Mouse (Mus musculus) lung, postnatal 0 days (tissue): ENCODE measurements around the gene Spry1. TPM values are rescaled to one million over a fixed set of nuclear protein-coding genes. Genes with fewer than 3 reads are reported as not detected.

Experiments used
- ATAC-seq: fragments of 200-750 bp; cut with Nextera tagmentation; 2 replicates; pipeline ENCODE4 v1.8.0; 2017; ENCODE audit warnings: moderate library complexity
- DNase-seq: peaks from one replicate; pipeline ENCODE4 v3.0.0-alpha.2; 2016; ENCODE audit warnings: low spot score
- H3K27ac ChIP-seq: fragments of 300-500 bp; sonication (generic); 2 replicates; pipeline ENCODE4 v1.5.1; 2014; ENCODE audit warnings: antibody characterized with exemption, mild to moderate bottlenecking, low read length, mixed read lengths
- H3K27me3 ChIP-seq: fragments of 300-500 bp; sonication (generic); replicated peaks from 2 replicates; pipeline ENCODE4 v1.6.1; 2014; ENCODE audit warnings: low read length, mixed read lengths; ENCODE audit not compliant: insufficient read depth
- H3K36me3 ChIP-seq: fragments of 300-500 bp; sonication (generic); 2 replicates; pipeline ENCODE4 v1.6.1; 2014; ENCODE audit warnings: low read length, mixed read lengths; ENCODE audit not compliant: insufficient read depth
- H3K4me1 ChIP-seq: fragments of 300-500 bp; sonication (generic); 2 replicates; pipeline ENCODE4 v1.6.1; 2014; ENCODE audit warnings: antibody characterized with exemption, low read depth, low read length, mixed read lengths; ENCODE audit not compliant: insufficient read depth
- H3K4me2 ChIP-seq: fragments of 300-500 bp; sonication (generic); replicated peaks from 2 replicates; pipeline ENCODE4 v1.6.1; 2014; ENCODE audit warnings: low read depth, mild to moderate bottlenecking, low read length, moderate library complexity, mixed read lengths
- H3K4me3 ChIP-seq: fragments of 300-500 bp; sonication (generic); 2 replicates; pipeline ENCODE4 v1.5.1; 2014; ENCODE audit warnings: low read depth, low read length
- H3K9ac ChIP-seq: fragments of 300-500 bp; sonication (generic); replicated peaks from 2 replicates; pipeline ENCODE4 v1.6.1; 2014; ENCODE audit warnings: low read depth, mild to moderate bottlenecking
- H3K9me3 ChIP-seq: fragments of 300-500 bp; sonication (generic); 2 replicates; pipeline ENCODE4 v1.6.1; 2016; ENCODE audit warnings: low read length, mixed read lengths
- CTCF ChIP-seq: IDR thresholded peaks from 2 replicates; pipeline ENCODE4 v1.5.1; 2016; ENCODE audit warnings: antibody characterized with exemption, mild to moderate bottlenecking
- EP300 ChIP-seq: IDR thresholded peaks from 2 replicates; pipeline ENCODE4 v1.6.1; 2016; ENCODE audit warnings: antibody characterized with exemption, mild to moderate bottlenecking, control low read depth
- WGBS: fragments of 180-500 bp; shearing (Covaris S2); extraction: QIAGEN DNeasy Blood & Tissue Kit; methylation state at CpG from one replicate; pipeline ENCODE4 v1.1.7; 2014; 5-methylcytosine and 5-hydroxymethylcytosine counted together
- polyA plus RNA-seq: library from polyadenylated mRNA; unstranded; fragments of >200 nt; fragmentation: Nextera tagmentation; extraction: Ambion mirVana; gene quantifications from 2 replicates; pipeline ENCODE4 v1.2.1, GENCODE M21; 2015

Spry1 gene
- polyA plus RNA-seq, 1 experiment from 2014 or later = 23.3 TPM

GRCm38 (mm10) chr3:37640162-37640721, 495 bp downstream of the Spry1 start:
- TF ChIP-seq EP300 (no peak), CTCF (no peak)
- ATAC-seq (peak; percentile 58), DNase-seq (peak; percentile 48)
- Histone ChIP-seq H3K4me3 (peak overlapping the region; percentile 90), H3K4me1 (peaks cover 7% of the 10 kb centered on the region; the same call in 1 of the 2 replicates), H3K9ac (peak overlapping the region; percentile 92), H3K36me3 (peaks cover 12% of the 10 kb centered on the region), H3K27me3 (no peaks in the 10 kb centered on the region), H3K9me3 (no peaks in the 10 kb centered on the region), H3K4me2 (peak overlapping the region; percentile 78), H3K27ac (peak overlapping the region; percentile 93)
- WGBS = 0% methylated on average over 47 of the region's 86 CpGs

- Histone ChIP-seq H3K4me2 (peak overlapping the region; percentile 78), H3K9ac (peak overlapping the region; percentile 92), H3K4me3 (peak overlapping the region; percentile 90), H3K9me3 (no peaks in the 10 kb centered on the region), H3K4me1 (peaks cover 7% of the 10 kb centered on the region; the same call in 1 of the 2 replicates), H3K27me3 (no peaks in the 10 kb centered on the region), H3K27ac (peak overlapping the region; percentile 93), H3K36me3 (peaks cover 12% of the 10 kb centered on the region)
- ATAC-seq = peak; percentile 71
- WGBS = under 1% methylated on average over 36 of the region's 47 CpGs
- peak; percentile 88 for DNase-seq
- TF ChIP-seq EP300 (no peak), CTCF (peak; percentile 77)
Measured at GRCm38 (mm10) chr3:37640810-37641209, 1.1 kb downstream of the Spry1 start.

- H3K4me3 ChIP-seq = peak overlapping the region; percentile 90
- H3K27ac ChIP-seq = peak overlapping the region; percentile 93
- H3K9ac ChIP-seq = peak overlapping the region; percentile 92
- no peaks in the 10 kb centered on the region for H3K9me3 ChIP-seq
- DNase-seq (peak; percentile 48), ATAC-seq (no peak)
- peaks cover 18% of the 10 kb centered on the region for H3K36me3 ChIP-seq
- H3K4me2 ChIP-seq = peak overlapping the region; percentile 78
- peaks cover 7% of the 10 kb centered on the region; the same call in 1 of the 2 replicates for H3K4me1 ChIP-seq
- H3K27me3 ChIP-seq = no peaks in the 10 kb centered on the region
- WGBS = 17% methylated on average over 20 of the region's 20 CpGs
- TF ChIP-seq CTCF = no peak
- peak; percentile 79 for TF ChIP-seq EP300
Measured at GRCm38 (mm10) chr3:37641796-37642680, 2.3 kb downstream of the Spry1 start.

- peak overlapping the region; percentile 90; the same call in 1 of the 2 replicates for H3K4me3 ChIP-seq
- no peaks in the 10 kb centered on the region for H3K9me3 ChIP-seq
- H3K36me3 ChIP-seq = peaks cover 19% of the 10 kb centered on the region
- H3K27me3 ChIP-seq = no peaks in the 10 kb centered on the region
- peak overlapping the region; percentile 93 for H3K27ac ChIP-seq
- H3K4me2 ChIP-seq = peak overlapping the region; percentile 78
- H3K9ac ChIP-seq = peak overlapping the region; percentile 16; the same call in 1 of the 2 replicates
- H3K4me1 ChIP-seq = peaks cover 7% of the 10 kb centered on the region; the same call in 1 of the 2 replicates
- DNase-seq (peak; percentile 10), ATAC-seq (no peak)
- no peak for TF ChIP-seq CTCF
- TF ChIP-seq EP300 = no peak
- WGBS = 68% methylated on average over 21 of the region's 21 CpGs
Measured at GRCm38 (mm10) chr3:37642681-37643214, 3.0 kb downstream of the Spry1 start.

DNA sequence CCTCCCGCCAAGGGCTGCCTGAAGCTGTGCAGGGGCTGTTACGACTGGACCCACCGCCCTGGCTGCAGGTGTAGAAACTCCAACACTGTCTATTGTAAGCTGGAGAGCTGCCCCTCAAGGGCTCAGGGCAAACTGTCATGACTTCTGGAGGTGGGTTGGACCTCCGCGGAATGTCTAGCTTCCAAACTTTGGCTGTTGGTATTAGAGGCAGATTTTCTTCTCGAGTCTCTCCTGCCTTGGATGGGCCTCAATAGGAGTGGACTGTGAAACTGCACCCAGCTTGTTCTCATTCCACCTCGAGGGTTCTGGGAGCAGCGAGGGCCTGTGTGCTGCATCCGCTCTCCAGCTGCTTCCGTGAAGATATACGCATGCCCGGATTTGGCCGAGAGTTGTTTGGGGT, 3.7 kb downstream of the Spry1 start:
- H3K36me3 ChIP-seq = peaks cover 19% of the 10 kb centered on the region
- peaks cover 10% of the 10 kb centered on the region; the same call in 1 of the 2 replicates for H3K4me1 ChIP-seq
- ATAC-seq (no peak), DNase-seq (peak; percentile 12)
- TF ChIP-seq CTCF (no peak), EP300 (no peak)
- H3K4me2 ChIP-seq = peak overlapping the region; percentile 78
- no peak overlapping the region; the same call in 1 of the 2 replicates for H3K9ac ChIP-seq
- no peaks in the 10 kb centered on the region for H3K9me3 ChIP-seq
- H3K27me3 ChIP-seq = no peaks in the 10 kb centered on the region
- peak overlapping the region; percentile 93 for H3K27ac ChIP-seq
- WGBS = 59% methylated on average over 13 of the region's 13 CpGs
- H3K4me3 ChIP-seq = peak overlapping the region; percentile 90

DNA sequence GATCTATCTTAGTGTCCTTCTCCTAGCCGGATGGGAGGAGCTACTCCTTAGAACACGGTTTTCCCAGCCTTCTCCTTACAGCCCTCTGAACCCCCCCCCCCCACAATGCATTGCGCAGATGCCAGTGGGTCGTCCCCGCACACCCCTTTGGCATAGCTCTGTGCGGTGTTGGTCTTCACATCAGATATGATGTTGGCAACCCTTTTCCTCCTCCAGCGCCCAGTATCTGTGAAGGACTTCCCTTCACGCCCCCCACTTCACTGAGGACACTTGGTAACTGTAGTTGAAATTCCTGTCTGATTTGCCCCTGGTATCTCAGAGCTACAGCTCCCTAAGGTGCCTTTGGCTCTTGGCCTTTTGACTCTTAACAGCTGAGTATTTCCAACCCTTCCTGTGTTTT, 4.2 kb downstream of the Spry1 start:
- peaks cover 12% of the 10 kb centered on the region; the same call in 1 of the 2 replicates for H3K4me1 ChIP-seq
- H3K4me3 ChIP-seq = no peak overlapping the region
- 51% methylated on average over 8 of the region's 8 CpGs for WGBS
- TF ChIP-seq CTCF (no peak), EP300 (peak; percentile 75)
- no peaks in the 10 kb centered on the region for H3K27me3 ChIP-seq
- no peaks in the 10 kb centered on the region for H3K9me3 ChIP-seq
- peak overlapping the region; percentile 78 for H3K4me2 ChIP-seq
- H3K36me3 ChIP-seq = peaks cover 19% of the 10 kb centered on the region
- no peak overlapping the region for H3K9ac ChIP-seq
- peak; percentile 70 for DNase-seq
- peak overlapping the region; percentile 93; the same call in 1 of the 2 replicates for H3K27ac ChIP-seq
- peak; percentile 27 for ATAC-seq
